20 mouse cellular contexts compared by ENCODE assay signal in the genomic region with DNA sequence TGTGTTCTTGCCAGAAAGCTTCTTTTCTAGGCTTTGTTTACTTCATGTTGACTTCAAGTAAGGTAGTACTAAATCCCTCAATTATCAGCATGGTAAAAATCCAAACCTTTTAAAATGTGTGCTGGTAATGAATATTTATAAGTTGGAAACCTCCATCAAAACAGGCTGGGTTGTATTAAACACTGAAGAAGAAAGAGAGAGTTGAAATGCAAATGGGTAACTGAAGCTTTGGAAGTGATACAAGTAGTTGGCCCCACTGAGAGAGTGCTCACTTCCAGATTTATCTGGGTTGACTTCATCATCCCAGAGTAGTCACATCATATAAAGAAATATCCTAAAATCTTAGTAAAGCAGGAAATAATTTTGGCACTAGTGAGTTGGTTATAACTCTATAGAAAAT.
"Had no signal": no experiment of that assay in that cellular context is flagged by ENCODE, and none has a peak within 500 bp of the region (broad histone marks: within the 10 kb centered on the region; RNA-seq: fewer than 3 reads in every experiment).

No protein-coding gene starts in this region.

- H3K36me3 ChIP-seq: limb, embryonic 12.5 days; limb, embryonic 15.5 days; midbrain, embryonic 12.5 days; midbrain, embryonic 15.5 days; neural tube, embryonic 12.5 days; neural tube, embryonic 15.5 days had no signal

- DNase-seq: kidney, adult 9 months; kidney, postnatal 14 days; kidney, postnatal 4 days; left cerebral cortex, postnatal 4 days; liver, postnatal 0 days; lung, embryonic 14.5 days; right cerebral cortex, adult 18-20 months; right cerebral cortex, postnatal 25 days; thymus, adult 2 months; thymus, postnatal 25 days had no signal

- H3K27me3 ChIP-seq: limb, embryonic 12.5 days; limb, embryonic 15.5 days; midbrain, embryonic 12.5 days; midbrain, embryonic 15.5 days; neural tube, embryonic 12.5 days; neural tube, embryonic 15.5 days had no signal

- H3K9me3 ChIP-seq: limb, embryonic 12.5 days; limb, embryonic 15.5 days; midbrain, embryonic 12.5 days; midbrain, embryonic 15.5 days; neural tube, embryonic 12.5 days; neural tube, embryonic 15.5 days had no signal

- ATAC-seq: liver, postnatal 0 days; lung, postnatal 0 days; midbrain, embryonic 15.5 days had no signal

- H3K4me3 ChIP-seq: limb, embryonic 12.5 days; limb, embryonic 15.5 days; midbrain, embryonic 12.5 days; midbrain, embryonic 15.5 days; neural tube, embryonic 12.5 days; neural tube, embryonic 15.5 days had no signal

- H3K9ac ChIP-seq: limb, embryonic 12.5 days; limb, embryonic 15.5 days; liver, embryonic 14.5 days; liver, postnatal 0 days; lung, embryonic 14.5 days; midbrain, embryonic 12.5 days; midbrain, embryonic 15.5 days; neural tube, embryonic 12.5 days; neural tube, embryonic 15.5 days had no signal

- H3K4me1 ChIP-seq: limb, embryonic 12.5 days; limb, embryonic 15.5 days; midbrain, embryonic 12.5 days; midbrain, embryonic 15.5 days; neural tube, embryonic 12.5 days; neural tube, embryonic 15.5 days had no signal

- H3K27ac ChIP-seq: limb, embryonic 12.5 days; limb, embryonic 15.5 days; liver, embryonic 14.5 days; macrophage; midbrain, embryonic 12.5 days; midbrain, embryonic 15.5 days; neural tube, embryonic 12.5 days; neural tube, embryonic 15.5 days had no signal

- H3K4me2 ChIP-seq: limb, embryonic 12.5 days; limb, embryonic 15.5 days; liver, embryonic 11.5 days; lung, embryonic 14.5 days; midbrain, embryonic 12.5 days; midbrain, embryonic 15.5 days; neural tube, embryonic 12.5 days; neural tube, embryonic 15.5 days had no signal
